Mouse (Mus musculus): ENCODE measurements around the gene Gstp3.

DNA sequence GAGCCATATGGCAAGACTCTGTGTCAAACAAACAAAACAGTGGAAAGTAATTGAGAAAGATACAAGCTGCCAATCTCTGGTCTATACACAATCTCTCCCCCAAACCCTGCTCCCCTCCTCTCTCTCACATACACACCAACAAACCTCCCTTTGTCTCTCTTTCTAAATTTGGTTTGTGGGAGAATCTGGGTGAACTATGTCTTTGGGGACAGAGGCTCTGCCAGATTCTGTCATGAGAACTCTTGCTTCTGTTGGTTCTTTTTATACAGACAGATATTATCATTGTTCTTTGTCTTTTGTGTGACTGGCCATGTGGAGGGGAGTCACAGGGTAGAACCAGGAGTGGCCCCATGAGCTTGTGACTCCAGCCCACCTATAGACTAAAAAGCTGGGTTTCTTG is 31.8 kb downstream of the Gstp3 start:
- TF ChIP-seq CTCF (IDR thresholded peaks at IDR 0.05; ENCODE audit: low read depth, low read length) (no peak), GATA1 (IDR thresholded peaks at IDR 0.05; ENCODE audit: borderline replicate concordance, low read length) (no peak), GATA2 (IDR thresholded peaks at IDR 0.05; ENCODE audit: borderline replicate concordance, low read depth, low read length) (no peak), TAL1 (conservative IDR thresholded peaks at IDR 0.05; ENCODE audit: low read depth, low read length) (no peak)

Measured in G1E (cell line).